Mouse (Mus musculus): ENCODE measurements around the gene Sdhb.

The Sdhb gene

DNA sequence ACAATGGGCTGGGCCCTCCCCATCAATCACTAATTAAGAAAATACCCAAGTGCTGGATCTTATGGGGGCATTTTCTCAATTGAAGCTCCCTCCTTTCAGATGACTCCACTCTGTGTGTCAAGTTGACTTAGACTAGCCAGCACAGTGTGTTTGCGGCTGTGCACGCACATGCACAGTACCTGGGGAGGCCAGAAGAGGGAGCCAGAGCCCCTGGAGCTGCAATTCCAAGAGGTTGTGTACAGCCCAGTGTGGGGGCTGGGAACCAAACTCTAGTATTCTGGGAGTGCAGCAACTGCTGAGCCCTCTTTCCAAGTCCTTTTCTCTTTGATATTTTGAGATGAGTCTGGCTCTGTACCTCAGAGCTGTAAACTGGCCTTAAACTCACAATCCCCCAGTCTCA is 20.6 kb downstream of the Sdhb start:
- no peak for DNase-seq

DNA sequence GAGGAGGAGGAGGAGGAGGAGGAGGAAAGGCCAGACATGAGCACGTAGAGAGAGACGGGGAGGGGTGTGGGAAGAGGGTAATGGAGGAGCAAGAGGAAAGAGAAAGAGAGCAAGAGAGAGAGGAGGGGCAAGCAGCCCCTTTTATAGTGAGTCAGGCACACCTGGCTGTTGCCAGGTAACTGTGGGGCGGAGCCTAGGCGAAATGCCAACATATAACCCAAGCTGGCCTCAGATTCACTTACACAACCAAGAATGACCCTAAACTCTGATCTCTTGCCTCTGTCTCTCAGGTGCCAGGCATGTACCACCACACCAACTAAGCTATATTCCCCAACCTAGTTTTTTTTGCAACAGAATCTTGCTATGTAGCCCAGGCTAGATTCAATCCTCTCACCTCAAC is 21.8 kb downstream of the Sdhb start:
- no peak for DNase-seq

DNA sequence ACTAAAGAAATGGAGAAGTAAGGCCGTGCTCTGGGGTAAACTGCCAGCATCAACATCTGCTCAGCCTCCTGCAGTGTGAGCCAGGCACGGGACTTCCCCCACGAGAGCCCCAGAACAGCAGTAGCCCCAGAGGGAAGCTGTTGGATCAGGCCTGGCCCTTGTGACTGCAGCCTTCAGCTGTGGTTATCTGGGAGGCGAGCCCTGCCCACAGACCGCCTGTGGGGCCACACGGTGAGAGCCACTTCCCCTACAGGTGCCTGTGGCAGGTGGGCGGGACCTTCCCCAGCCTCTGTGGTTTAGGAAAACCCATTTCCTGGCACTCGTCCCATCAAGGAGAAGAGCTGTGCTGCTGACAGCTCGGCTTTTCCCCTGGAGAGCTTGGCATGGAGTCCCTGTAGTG is 22.4 kb downstream of the Sdhb start:
- no peak for DNase-seq

DNA sequence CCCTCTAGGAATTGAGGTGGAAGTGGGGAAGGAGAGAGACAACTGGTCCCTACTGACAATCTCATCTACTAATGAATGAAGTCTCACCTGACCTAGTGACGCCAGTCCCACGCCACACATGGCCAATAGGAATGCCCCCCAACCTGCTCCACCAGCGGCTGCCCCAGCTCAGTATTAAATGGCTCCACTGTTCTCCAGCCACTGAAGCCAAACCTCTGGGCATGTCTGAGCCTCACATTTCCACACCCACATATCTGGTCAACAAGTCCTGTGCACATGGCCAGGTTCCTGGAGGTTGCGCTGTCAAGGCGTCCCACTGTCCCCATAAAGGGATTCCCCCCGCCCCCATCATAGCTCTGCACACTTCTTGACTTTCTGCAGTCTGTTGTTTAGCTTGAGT is 23.5 kb downstream of the Sdhb start:
- DNase-seq: no peak

DNA sequence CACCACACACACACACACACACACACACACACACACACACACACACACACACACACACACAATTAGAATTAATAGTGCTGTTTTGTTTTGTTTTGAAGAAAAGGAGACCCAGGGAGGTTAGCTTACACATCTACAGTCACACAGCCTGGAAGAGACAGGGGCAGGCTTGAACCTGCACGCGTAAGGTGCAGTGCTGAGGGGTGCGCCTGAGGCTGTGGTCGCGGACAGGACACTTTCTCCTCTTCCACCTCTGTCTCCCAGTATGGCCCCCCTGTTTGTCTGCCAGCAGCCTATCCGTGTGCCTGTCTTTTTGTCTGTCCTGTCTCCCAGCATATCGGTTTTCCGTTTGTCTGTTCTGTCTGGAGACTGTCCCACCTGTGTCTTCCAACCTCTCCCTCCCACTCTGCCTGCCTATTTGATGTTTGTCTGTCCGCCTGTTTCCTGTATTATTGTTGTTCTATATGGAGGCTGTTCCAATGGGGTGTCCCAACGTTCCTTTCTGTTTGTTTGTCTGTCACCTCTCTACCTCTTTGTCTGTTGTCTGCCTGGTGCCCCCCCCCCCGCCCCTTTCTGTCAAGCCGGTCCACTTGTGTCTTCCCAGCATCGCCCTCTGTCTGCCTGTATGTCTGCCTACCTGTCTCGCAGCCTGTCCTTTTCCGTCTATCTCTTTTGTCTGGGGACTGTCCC is 25.2 kb downstream of the Sdhb start:
- peak; percentile 54 for DNase-seq

DNA sequence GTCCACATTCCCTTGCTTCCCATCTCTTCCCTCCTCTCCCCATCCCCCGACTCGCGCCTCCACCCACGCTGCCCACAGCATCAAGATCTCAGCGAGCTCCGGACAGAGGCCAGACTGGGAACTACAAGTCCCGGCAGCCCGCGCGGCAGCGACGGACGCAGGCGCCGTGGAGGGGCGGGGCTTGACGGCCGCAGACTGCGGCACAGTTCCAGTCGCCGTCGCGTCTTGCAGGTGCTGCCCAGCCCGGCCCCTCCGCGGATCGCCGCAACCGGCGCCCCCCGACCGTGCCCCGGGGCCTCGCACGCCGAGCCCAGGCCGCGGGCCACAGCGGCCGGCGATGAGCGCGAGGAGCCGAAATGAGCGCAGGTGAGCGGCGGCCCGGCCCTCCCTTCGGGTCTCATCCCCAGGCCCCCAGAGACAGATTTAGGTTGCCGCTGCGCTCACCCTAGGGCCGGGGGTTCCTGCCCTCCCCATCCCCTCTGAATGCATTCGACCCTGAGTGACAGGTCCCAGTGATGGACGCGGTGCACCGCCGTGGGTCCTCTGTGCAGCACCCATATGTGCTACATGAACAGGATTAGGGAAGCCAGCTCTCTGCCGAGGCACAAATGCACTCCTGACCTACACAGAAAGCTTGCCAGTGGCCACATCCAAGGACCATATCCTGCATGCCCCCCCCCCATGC is 25.9 kb downstream of the Sdhb start, which contains the start of gene Atp13a2:
TSS of gene Atp13a2 (plus strand) at position 163 of the 685 bp plus-strand sequence.
- peak; percentile 94 for DNase-seq

DNA sequence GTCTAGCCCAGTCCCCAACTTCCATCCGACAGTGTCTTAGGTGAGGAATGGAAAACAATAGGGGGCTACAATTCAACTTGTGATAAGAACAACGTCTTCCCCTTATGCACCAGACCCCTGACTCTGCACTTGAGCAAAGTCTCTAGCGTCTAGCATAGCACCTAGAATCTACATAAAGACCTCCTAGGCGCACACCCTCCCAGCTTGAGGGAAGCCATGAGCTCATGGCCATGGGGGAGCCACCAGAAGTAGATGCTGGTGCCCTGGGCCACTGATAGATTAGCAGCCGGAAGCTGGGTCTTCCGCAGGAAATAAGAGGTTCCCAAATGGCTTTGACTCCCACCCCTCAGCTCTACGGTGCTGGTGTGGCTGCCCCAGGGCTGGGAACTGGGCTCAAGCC is 26.5 kb downstream of the Sdhb start:
- peak; percentile 27 for DNase-seq

DNA sequence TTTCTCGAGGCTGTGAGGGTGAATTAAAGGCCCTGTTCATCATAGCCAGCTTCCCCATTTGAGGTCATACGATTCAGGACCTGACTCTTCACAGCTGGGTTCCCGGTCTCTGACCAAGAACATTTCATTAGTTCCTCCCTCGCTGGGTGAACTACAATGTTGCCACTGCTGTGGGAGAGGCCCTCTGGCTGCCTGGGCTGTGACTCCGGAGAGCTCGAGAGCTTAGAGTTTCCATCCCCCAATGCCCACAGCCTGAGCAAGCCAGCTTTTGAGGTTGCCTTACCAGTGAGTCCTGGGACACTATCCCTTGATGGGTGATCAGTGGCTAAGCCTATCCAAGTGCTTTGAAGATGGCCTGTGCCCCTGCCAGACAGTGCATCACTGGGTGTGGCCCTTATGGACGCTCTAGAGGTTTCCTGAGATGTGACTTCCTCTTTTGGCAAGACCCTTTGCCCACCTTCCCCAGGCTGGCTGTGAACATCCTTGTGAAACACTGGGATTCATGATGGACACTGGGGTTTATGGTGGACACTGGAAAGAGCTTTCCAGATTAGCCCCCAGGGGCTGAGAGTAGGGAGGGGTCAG is 27.8 kb downstream of the Sdhb start:
- peak; percentile 43 for DNase-seq

DNA sequence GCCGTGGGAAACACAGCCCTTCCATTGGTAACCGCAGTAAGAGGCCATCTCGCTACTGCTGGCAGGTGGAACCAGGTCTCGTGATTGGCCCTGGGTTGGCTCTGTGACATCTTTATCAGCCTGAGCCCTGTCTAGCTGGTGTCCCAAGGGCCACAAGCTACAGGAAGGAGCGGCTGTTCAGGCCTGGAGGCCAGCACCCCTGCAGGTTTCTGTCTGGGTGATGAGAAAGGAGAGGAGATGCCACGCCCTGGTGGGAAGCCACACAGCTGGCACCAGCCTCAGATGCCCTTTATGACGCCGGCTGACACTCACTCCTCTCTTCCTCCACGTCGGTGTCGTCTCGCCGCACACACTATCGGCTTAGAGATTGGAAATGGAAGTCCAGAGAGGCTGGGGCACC is 28.4 kb downstream of the Sdhb start:
- DNase-seq: peak; percentile 51

DNA sequence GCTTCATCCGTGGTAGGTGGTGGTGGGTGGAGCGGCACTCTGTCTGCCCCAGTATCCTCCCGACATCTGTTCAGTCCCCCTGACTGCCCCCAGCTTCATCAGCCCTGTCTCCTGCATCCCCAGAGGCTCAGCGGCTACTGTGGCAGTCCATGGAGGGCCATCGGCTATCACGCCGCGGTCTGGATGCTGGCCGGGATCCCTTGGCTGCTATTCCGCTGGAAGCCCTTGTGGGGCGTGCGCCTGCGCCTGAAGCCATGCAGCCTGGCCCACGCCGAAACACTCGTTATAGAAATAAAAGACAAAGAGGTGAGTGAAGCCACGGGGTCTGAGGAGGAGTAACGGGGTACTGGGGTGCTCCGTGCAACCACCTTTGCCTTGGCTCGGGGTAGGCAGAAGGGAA is 31.2 kb downstream of the Sdhb start:
- DNase-seq: peak; percentile 63

DNA sequence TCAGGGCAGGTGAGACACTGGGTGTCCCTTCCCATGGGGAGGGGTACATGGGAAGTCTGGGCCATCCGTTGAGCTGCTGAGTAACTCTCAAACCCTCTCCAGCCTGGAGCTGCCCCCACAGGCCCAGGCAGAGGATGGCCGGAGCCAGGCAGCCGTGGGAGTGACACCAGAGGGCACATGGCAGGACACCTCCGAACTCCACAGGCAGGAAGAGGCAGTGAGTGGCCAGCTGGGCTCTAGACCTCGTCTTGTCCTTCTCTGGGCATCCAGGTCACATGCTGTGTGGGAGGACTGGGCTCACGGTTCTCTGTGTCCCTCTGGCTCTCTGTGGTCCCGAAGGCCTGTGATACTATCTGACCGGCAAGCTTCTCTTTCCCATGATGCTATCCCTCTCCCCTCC is 32.8 kb downstream of the Sdhb start:
- DNase-seq: peak; percentile 36

DNA sequence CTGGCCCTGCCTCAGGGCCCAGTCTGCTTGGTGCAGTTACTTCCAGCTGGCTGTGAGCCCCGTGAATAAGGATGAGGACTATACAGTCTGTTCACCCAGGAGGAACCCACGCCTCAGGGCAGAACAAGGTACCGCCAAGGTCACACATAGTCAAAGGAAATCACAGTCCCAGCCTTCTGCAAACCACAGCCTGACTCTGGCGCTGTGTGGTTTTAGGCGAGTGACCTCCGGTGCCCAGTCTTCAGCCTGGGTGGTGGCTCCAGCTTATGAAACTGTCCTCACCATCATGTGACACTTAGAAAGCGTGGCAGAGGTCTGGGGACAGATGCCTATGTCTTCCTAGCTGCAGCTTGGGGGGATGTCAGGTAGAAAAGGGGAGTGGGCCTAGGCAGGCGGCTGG is 34.8 kb downstream of the Sdhb start:
- DNase-seq: no peak

DNA sequence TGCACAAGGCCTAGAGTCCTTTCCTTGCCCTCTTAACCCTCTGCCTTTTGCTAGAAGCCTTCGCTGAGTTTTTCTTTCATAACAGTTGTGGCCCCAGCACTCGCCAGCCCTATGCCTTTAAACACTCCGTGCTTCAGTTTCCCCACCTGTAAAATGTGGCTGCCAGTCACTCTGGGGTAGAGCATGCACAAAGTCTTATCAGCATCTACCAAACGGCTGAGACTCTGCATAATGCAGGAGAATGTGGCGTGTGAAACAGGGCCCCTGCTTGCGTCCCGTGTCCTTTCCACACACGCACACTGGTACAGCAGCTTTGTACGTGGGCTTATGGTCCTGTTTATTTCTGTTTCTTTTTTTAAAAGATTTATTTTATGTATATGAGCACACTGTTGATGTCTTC is 35.8 kb downstream of the Sdhb start:
- DNase-seq: no peak

DNA sequence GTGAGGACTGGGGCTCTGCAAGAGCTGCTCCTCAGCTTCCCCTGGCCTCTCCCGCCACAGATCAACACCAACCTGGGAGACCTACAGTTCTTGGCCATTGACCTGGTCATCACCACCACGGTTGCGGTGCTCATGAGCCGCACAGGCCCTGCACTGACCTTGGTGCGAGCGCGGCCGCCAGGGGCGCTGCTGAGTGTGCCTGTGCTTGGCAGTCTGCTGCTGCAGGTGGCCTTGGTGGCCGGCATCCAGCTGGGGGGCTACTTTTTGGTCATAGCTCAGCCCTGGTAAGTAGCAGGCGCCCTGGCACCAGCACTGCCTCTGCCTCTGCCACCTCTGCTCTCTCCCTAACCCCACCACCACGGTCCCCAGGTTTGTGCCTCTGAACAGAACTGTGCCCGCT is 45.0 kb downstream of the Sdhb start:
- no peak for DNase-seq

DNA sequence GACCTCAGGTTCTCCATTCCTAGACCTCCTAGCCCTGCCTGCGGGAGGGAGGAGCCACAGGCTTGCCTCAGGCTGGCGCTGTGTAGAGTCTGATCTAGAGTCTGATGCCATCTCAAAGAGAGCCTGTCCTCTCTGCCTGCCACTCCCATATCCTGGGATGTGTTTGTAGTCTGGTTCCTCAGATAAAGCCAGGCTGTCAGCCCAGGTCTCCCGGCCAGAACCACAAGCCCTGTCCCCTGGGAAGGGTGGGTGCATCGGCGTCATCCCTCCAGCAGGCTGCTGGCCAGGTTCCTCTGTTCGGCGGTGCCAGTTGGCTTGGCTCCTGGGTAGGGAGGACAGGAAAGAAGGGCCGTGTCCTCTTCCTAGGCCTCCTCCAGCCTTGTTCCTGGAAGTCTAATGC is 47.0 kb downstream of the Sdhb start:
- no peak for DNase-seq

DNA sequence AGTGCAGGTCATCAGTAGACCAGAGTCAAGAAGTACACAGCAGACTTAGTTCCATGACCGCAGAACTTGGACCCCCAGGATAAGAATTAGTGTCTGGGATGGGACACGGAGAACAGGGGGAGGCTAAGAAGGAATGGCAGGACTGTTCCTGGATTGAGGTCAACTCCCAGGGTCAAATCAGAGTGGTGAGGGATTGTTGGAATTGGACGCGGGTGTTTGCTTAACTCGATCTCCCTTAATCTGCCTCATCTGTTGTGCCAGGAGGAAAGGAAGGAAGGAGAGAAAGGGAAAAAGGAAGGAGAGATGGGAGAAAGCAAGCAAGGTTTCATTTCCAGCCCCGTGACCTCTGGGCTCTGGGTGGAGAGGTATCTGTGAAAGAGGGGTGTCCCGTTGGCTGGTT is 49.1 kb downstream of the Sdhb start, which contains the start of gene Mfap2:
TSS of gene Mfap2 (plus strand) at position 301 of the 400 bp plus-strand sequence.
- no peak for DNase-seq

DNA sequence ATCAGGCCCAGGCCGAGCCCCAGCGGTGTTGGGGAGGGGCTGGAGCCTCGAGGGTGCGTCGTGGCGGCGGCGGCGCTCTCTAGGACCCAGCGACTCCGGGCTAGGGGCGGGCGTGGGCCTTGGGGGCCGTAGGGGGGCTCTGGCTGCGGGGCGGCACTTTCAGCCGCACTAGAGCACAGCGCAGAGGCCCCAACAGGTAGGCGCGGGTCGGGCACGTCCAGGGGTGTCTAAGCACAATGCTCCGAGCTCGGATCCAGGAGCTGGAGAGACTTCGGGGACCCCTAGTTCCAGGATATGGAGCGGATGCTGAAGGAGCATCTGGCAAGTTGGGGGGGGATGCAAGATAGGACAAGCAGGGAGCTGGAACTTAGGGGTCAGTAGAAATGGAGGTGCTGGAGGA is 49.5 kb downstream of the Sdhb start:
- DNase-seq: no peak

DNA sequence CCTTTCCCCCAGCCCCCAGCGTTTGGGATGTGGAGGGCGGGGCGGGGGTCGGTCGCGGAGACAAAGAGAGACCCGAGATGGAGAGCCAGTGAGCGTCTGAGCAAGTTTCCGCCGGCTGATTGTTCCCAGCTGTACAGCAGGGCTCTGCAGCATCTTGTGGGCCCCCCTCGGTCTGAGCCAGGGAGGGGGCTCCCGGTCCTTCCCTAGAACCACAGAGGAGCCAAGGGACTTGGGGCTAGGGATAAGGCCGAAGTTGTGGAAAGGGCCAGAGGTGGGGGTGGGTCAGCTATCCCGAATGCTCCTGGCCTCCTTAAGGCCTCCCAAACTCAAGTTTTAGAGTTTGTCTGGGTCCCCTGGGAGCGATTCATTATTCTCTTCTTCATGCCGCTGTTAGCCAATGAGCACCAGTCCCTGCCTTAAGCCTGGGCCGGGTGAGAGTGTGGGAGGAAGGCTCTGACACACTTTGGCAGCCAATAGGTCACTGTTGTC is 50.0 kb downstream of the Sdhb start:
- DNase-seq: no peak

DNA sequence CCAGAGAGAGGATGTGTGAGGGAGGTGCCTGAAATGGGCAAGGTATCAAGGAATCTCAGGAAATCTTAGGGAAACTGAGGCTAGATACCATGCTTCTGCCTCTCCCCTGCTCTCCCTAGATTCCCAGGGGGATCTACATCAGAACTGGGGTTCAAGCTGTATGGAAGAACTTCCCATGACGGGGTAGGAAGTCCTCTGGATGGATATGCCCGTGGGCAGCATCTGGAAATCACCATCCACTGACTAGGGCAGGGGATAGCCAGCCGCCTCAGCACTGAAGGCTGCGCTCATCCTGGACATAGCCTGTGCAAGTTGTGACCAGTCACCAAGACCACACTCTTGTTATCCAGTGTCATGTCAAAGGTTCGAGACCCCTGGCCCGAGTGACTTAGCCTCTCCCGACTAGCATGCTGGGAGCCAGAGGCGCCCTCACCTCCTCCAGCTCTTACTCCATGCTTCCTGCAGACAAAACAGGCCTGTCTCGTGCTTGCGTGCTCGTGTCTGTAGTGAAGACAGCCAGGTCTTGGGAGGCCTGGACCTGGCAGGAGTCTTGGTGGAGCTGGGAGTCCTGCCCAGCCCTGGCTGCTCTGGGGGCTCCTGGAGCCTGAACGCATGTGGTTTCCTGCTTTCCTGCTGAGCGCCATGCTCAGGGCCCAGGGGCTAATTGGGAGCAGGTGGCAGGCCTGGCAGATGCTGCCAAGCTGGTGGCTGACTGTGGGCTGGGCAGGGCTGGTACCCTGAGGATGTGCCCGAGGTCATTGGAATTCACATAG is 50.7 kb downstream of the Sdhb start:
- DNase-seq: peak; percentile 86

DNA sequence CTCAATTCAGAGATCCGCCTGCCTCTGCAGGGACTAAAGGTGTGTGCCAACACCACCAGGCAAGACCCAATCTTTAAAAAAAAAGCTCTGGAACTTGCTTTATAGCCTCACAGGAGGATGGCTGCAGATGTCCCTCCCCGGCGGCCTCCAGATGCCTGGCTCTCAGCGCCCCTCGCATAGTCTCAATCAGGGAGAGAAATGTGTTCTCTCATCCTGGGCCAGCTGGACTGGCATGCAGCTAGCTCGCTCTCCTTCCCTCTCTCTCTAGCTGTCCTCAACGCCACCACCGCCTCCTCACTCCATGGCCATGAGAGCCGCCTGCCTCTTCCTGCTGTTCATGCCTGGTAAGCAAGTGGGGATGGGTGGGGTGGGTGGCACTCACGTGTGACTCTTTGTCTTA is 51.6 kb downstream of the Sdhb start:
- DNase-seq: no peak

DNA sequence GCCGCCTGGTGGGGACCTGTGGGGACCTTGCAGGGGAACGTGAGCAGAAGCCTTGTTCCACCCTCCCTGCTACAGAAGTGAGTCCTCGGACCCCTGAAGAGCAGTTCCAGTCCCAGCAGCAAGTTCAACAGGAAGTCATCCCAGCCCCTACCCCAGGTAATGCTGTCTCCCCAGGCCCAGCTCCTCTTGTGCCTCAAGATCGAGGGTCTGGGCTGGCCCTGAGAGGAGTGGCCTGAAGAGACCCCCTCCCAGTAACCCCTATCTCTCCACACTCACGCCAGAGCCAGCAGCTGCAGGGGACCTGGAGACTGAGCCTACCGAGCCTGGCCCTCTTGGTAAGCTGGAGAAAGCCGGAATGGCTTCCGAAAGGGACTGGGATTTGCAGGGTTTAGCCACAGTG is 53.1 kb downstream of the Sdhb start:
- DNase-seq: peak; percentile 36

DNA sequence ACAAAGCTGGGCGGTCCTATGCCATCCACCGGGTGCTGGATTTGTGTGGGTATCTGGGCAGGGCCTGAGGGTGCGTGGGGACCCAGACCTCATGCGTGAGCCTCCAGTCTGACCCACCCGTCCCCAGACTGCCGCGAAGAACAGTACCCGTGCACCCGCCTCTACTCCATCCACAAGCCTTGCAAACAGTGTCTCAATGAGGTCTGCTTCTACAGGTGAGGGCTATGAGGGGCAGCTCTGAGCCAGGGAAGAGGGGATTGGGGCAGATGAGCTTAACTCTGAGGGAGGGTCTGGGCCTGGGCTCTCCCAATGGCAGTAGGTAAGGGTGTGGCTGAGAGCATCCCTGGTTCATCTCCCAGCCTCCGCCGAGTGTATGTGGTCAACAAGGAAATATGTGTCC is 53.9 kb downstream of the Sdhb start:
- DNase-seq: peak; percentile 47

DNA sequence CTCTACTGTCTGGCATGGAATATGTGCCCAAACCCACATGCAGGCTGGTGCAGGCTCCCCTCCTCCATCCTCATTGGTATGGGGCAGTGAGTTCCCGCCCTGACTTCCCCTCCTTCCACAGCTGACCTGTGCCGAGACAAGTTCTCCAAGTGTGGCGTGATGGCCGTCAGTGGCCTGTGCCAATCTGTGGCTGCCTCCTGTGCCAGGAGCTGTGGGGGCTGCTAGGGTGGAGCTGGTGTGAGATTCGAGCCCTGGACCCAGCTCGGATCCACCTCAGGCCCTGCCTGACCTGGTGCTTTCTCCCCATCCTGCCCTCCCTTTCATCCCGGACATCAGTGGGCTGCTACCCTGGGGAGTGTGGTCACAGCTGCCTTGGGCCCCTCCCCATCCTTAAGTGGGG is 54.4 kb downstream of the Sdhb start:
- DNase-seq: no peak

Data from cerebellum, adult 11-12 months (tissue).